ENCODE assay signal across 18 mouse cellular contexts in the genomic region with DNA sequence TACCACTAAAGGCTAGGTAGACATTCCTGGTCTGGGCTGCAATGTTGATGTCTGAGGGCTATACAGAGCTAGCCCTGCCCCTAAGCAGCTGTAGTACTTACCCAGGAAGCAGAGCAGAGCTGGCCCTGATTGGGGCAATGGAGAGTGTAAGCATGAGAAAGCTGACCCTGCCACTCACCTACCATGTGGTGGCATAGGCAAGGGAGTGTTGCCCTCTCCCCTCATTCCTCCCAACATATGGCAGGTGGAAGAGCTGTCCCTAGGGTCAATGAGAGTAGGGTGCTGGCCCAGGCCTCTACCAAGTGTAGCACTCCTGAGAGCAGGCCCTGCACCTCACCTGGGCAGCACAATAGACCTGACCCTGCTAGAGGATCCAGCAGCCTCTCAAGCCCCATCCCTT.
"Had no signal": no experiment of that assay in that cellular context is flagged by ENCODE, and none has a peak within 500 bp of the region (broad histone marks: within the 10 kb centered on the region; RNA-seq: fewer than 3 reads in every experiment).

No protein-coding gene starts in this region.

- H3K9me3 ChIP-seq: lung, embryonic 15.5 days; megakaryocyte, embryonic 14.5 days; midbrain, embryonic 13.5 days; midbrain, embryonic 15.5 days; neural tube, embryonic 12.5 days had no signal

- H3K9ac ChIP-seq: liver, postnatal 0 days; lung, embryonic 15.5 days; midbrain, embryonic 13.5 days; midbrain, embryonic 15.5 days; neural tube, embryonic 12.5 days had no signal

- H3K27me3 ChIP-seq: lung, embryonic 15.5 days; midbrain, embryonic 13.5 days; midbrain, embryonic 15.5 days; neural tube, embryonic 12.5 days had no signal

- H3K4me3 ChIP-seq: lung, embryonic 15.5 days; megakaryocyte, embryonic 14.5 days; midbrain, embryonic 13.5 days; midbrain, embryonic 15.5 days; neural tube, embryonic 12.5 days had no signal

- H3K4me1 ChIP-seq: lung, embryonic 15.5 days; megakaryocyte, embryonic 14.5 days; midbrain, embryonic 13.5 days; midbrain, embryonic 15.5 days; neural tube, embryonic 12.5 days had no signal

- ATAC-seq: liver, postnatal 0 days; lung, postnatal 0 days; midbrain, embryonic 13.5 days; midbrain, embryonic 15.5 days had no signal

- H3K4me2 ChIP-seq: lung, embryonic 15.5 days; midbrain, embryonic 11.5 days; midbrain, embryonic 13.5 days; midbrain, embryonic 15.5 days; neural tube, embryonic 12.5 days had no signal

- H3K27ac ChIP-seq: lung, embryonic 15.5 days; macrophage; midbrain, embryonic 13.5 days; midbrain, embryonic 15.5 days; neural tube, embryonic 12.5 days had no signal

- DNase-seq: liver, postnatal 0 days; lung, adult 2 months; lung, postnatal 14 days; lung, postnatal 36 days; right cerebral cortex, postnatal 14 days; right cerebral cortex, postnatal 4 days; spleen, adult 18-20 months; thymus, adult 18-20 months; thymus, postnatal 14 days; thymus, postnatal 36 days had no signal

- H3K36me3 ChIP-seq: lung, embryonic 15.5 days; midbrain, embryonic 13.5 days; midbrain, embryonic 15.5 days; neural tube, embryonic 12.5 days had no signal
